Mouse (Mus musculus) small intestine, adult 2 months (tissue): Measurements from ENCODE around the gene Ppara. TPM values are rescaled to one million over a fixed set of nuclear protein-coding genes. Genes with fewer than 3 reads are reported as not detected.

Experiments
- H3K27ac ChIP-seq: fragments of 200-500 bp; 2 replicates; pipeline ENCODE4 v1.5.1; 2012; ENCODE audit warnings: low read depth, low read length, control low read depth, inconsistent platforms; ENCODE audit not compliant: insufficient read depth
- H3K27me3 ChIP-seq: fragments of 200-500 bp; 2 replicates; pipeline ENCODE4 v1.6.1; 2012; ENCODE audit warnings: mild to moderate bottlenecking, moderate library complexity, low read length, inconsistent platforms; ENCODE audit not compliant: control insufficient read depth, insufficient read depth
- H3K36me3 ChIP-seq: fragments of 200-500 bp; 2 replicates; pipeline ENCODE4 v1.6.1; 2012; ENCODE audit warnings: mild to moderate bottlenecking, low read length, control low read depth, inconsistent platforms; ENCODE audit not compliant: control insufficient read depth, insufficient read depth
- H3K4me1 ChIP-seq: fragments of 200-500 bp; 2 replicates; pipeline ENCODE4 v1.6.1; 2012; ENCODE audit warnings: low read length, inconsistent platforms, mixed read lengths; ENCODE audit not compliant: control insufficient read depth, insufficient read depth, insufficient read length
- H3K4me3 ChIP-seq: fragments of 200-500 bp; 2 replicates; pipeline ENCODE4 v1.5.1; 2012; ENCODE audit warnings: low read depth, mild to moderate bottlenecking, control low read depth, inconsistent platforms, low read length, moderate library complexity
- CTCF ChIP-seq: fragments of 200-500 bp; IDR thresholded peaks from 2 replicates; pipeline ENCODE4 v1.5.1; 2012; ENCODE audit warnings: low read depth, mild to moderate bottlenecking, control low read depth, inconsistent platforms, low read length, moderate library complexity, mixed read lengths; ENCODE audit not compliant: insufficient replicate concordance, insufficient read length; ENCODE audit errors: extremely low read depth
- POLR2A ChIP-seq: fragments of 200-500 bp; IDR thresholded peaks from 2 replicates; pipeline ENCODE4 v1.6.1; 2012; ENCODE audit warnings: low read depth, mild to moderate bottlenecking, control low read depth, inconsistent platforms, low read length, moderate library complexity
- WGBS: fragments of 180-500 bp; shearing (Covaris S2); methylation state at CpG from one replicate; pipeline ENCODE4 v1.1.7; 2018; 5-methylcytosine and 5-hydroxymethylcytosine counted together
- polyA plus RNA-seq: library from polyadenylated mRNA; depleted of rRNA; stranded (reverse); fragments of >200 nt; gene quantifications from 2 replicates; pipeline ENCODE4 v1.2.3, GENCODE M21; 2012

Gene Ppara
- polyA plus RNA-seq, 1 experiment = 7.2 TPM

- Histone ChIP-seq H3K27ac (no peak overlapping the region), H3K36me3 (peaks cover 83% of the 10 kb centered on the region), H3K27me3 (no peaks in the 10 kb centered on the region), H3K4me3 (no peak overlapping the region), H3K4me1 (peaks cover 2% of the 10 kb centered on the region; the same call in 1 of the 2 replicates)
- TF ChIP-seq CTCF (no peak), POLR2A (no peak)
- WGBS = 75% methylated on average over 3 of the region's 3 CpGs
Observed at GRCm38 (mm10) chr15:85693115-85693514, 41.7 kb upstream of the Ppara start.

- TF ChIP-seq CTCF (no peak), POLR2A (no peak)
- Histone ChIP-seq H3K27ac (no peak overlapping the region), H3K4me3 (no peak overlapping the region), H3K36me3 (peaks cover 83% of the 10 kb centered on the region), H3K4me1 (peaks cover 2% of the 10 kb centered on the region; the same call in 1 of the 2 replicates), H3K27me3 (no peaks in the 10 kb centered on the region)
- 78% methylated on average over 2 of the region's 2 CpGs for WGBS
Observed at GRCm38 (mm10) chr15:85693819-85694218, 41.0 kb upstream of the Ppara start.

GRCm38 (mm10) chr15:85694379-85694778, 40.4 kb upstream of the Ppara start:
- H3K4me1 ChIP-seq = peaks cover 4% of the 10 kb centered on the region; the same call in 1 of the 2 replicates
- no peak for TF ChIP-seq POLR2A
- no peak for TF ChIP-seq CTCF
- 79% methylated on average over 1 of the region's 1 CpGs for WGBS
- H3K27ac ChIP-seq = no peak overlapping the region
- H3K36me3 ChIP-seq = peaks cover 84% of the 10 kb centered on the region
- no peaks in the 10 kb centered on the region for H3K27me3 ChIP-seq
- no peak overlapping the region for H3K4me3 ChIP-seq

GRCm38 (mm10) chr15:85695304-85695703, 39.5 kb upstream of the Ppara start:
- H3K36me3 ChIP-seq = peaks cover 85% of the 10 kb centered on the region
- peaks cover 8% of the 10 kb centered on the region; the same call in 1 of the 2 replicates for H3K4me1 ChIP-seq
- H3K4me3 ChIP-seq = no peak overlapping the region
- WGBS = 93% methylated on average over 4 of the region's 4 CpGs
- no peaks in the 10 kb centered on the region for H3K27me3 ChIP-seq
- TF ChIP-seq POLR2A (no peak), CTCF (no peak)
- no peak overlapping the region for H3K27ac ChIP-seq

GRCm38 (mm10) chr15:85698345-85699034, 36.3 kb upstream of the Ppara start:
- WGBS = 45% methylated on average over 14 of the region's 14 CpGs
- Histone ChIP-seq H3K4me1 (peaks cover 37% of the 10 kb centered on the region), H3K4me3 (no peak overlapping the region), H3K36me3 (peaks cover 89% of the 10 kb centered on the region), H3K27ac (peak overlapping the region; percentile 46; the same call in 1 of the 2 replicates), H3K27me3 (no peaks in the 10 kb centered on the region)
- TF ChIP-seq CTCF (no peak), POLR2A (no peak)

- 85% methylated on average over 5 of the region's 5 CpGs for WGBS
- Histone ChIP-seq H3K4me3 (no peak overlapping the region), H3K4me1 (peaks cover 45% of the 10 kb centered on the region), H3K27me3 (no peaks in the 10 kb centered on the region), H3K36me3 (peaks cover 85% of the 10 kb centered on the region), H3K27ac (no peak overlapping the region; the same call in 1 of the 2 replicates)
- TF ChIP-seq CTCF (no peak), POLR2A (no peak)
Observed at GRCm38 (mm10) chr15:85699452-85699851, 35.3 kb upstream of the Ppara start.

- Histone ChIP-seq H3K4me1 (peaks cover 50% of the 10 kb centered on the region), H3K36me3 (peaks cover 85% of the 10 kb centered on the region), H3K4me3 (no peak overlapping the region), H3K27me3 (no peaks in the 10 kb centered on the region), H3K27ac (no peak overlapping the region; the same call in 1 of the 2 replicates)
- TF ChIP-seq CTCF (no peak), POLR2A (no peak)
- WGBS = 87% methylated on average over 13 of the region's 13 CpGs
Observed at GRCm38 (mm10) chr15:85699862-85700501, 34.8 kb upstream of the Ppara start.
